21 mouse cellular contexts compared by ENCODE assay signal in the genomic region with DNA sequence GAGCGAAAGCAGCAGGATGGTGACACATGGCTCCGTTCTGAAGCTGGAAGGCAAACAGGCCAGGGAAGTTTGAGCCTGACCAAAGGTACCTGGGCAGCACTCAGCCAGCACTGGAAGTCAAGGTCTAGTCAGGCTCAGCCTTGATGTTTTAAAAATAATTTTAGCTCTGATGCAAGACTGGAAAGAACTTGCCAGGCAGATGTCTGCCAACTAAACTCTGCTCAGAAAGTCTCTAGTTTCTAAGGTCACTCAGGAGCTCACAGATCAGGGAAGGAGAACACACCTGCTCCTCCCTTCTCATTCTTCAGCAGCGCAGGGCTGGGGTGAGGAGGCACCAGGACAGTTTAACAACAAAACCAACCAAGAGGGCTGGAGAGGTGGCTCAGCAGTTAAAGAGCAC. TPM values are rescaled to one million over a fixed set of nuclear protein-coding genes. Genes with fewer than 3 reads are reported as not detected.
DNase-seq lines count a peak whose midpoint lies in the region; ATAC-seq and TF ChIP-seq lines count a peak whose summit lies in the region.
"Had no signal": no experiment of that assay in that cellular context is flagged by ENCODE, and none has a peak within 500 bp of the region (broad histone marks: within the 10 kb centered on the region; RNA-seq: fewer than 3 reads in every experiment).

No protein-coding gene starts in this region.

- no peak overlapping the region for H3K9ac ChIP-seq in heart, embryonic 12.5 days
- no peak overlapping the region for H3K9ac ChIP-seq in liver, postnatal 0 days (replicated peaks)
- no peak overlapping the region for H3K9ac ChIP-seq in liver, embryonic 12.5 days
- H3K9ac ChIP-seq in heart, postnatal 0 days (replicated peaks; ENCODE audit: low read depth, low read length), result 0 out of 2 replicates have a peak overlapping the region, but pooled peaks have one; percentile 15
- no peak overlapping the region for H3K9ac ChIP-seq in hindbrain, embryonic 16.5 days (ENCODE audit: low read depth, low read length)
- H3K9ac ChIP-seq: heart, embryonic 13.5 days; hindbrain, embryonic 15.5 days; limb, embryonic 12.5 days; neural tube, embryonic 13.5 days had no signal

- peaks cover 55% of the 10 kb centered on the region for H3K36me3 ChIP-seq in heart, embryonic 12.5 days
- peaks cover 37% of the 10 kb centered on the region for H3K36me3 ChIP-seq in liver, postnatal 0 days (replicated peaks; ENCODE audit: insufficient read depth, low read length)
- peaks cover 67% of the 10 kb centered on the region for H3K36me3 ChIP-seq in liver, embryonic 12.5 days
- H3K36me3 ChIP-seq in heart, postnatal 0 days (replicated peaks; ENCODE audit: control insufficient read depth, insufficient read depth, low read length), result peaks cover 35% of the 10 kb centered on the region
- H3K36me3 ChIP-seq in hindbrain, embryonic 16.5 days (ENCODE audit: control insufficient read depth, insufficient read depth, low read length), result peaks cover 12% of the 10 kb centered on the region

- no peak overlapping the region for H3K4me2 ChIP-seq in heart, embryonic 12.5 days
- H3K4me2 ChIP-seq in liver, postnatal 0 days (ENCODE audit: low read depth, low read length), result no peak overlapping the region
- no peak overlapping the region for H3K4me2 ChIP-seq in liver, embryonic 12.5 days
- no peak overlapping the region for H3K4me2 ChIP-seq in heart, postnatal 0 days (ENCODE audit: low read depth, low read length)
- no peak overlapping the region for H3K4me2 ChIP-seq in hindbrain, embryonic 16.5 days (ENCODE audit: low read length)
- H3K4me2 ChIP-seq: heart, embryonic 13.5 days; hindbrain, embryonic 15.5 days; limb, embryonic 12.5 days; neural tube, embryonic 13.5 days had no signal

- ATAC-seq in heart, embryonic 12.5 days (ENCODE audit: insufficient number of reproducible peaks, low FRiP score), result no peak
- ATAC-seq in liver, postnatal 0 days, result peak; percentile 48; the same call in 1 of the 2 replicates
- no peak for ATAC-seq in liver, embryonic 12.5 days
- peak; percentile 34; the same call in 1 of the 2 replicates for ATAC-seq in heart, postnatal 0 days (ENCODE audit: insufficient read depth, low read depth)
- ATAC-seq in megakaryocyte, adult 5-6 weeks (ENCODE audit: poor library complexity, severe bottlenecking), result no peak
- no peak for ATAC-seq in hindbrain, embryonic 16.5 days
- ATAC-seq: forebrain, embryonic 16.5 days had no signal

- TF ChIP-seq EP300 in liver, postnatal 0 days (IDR thresholded peaks at IDR 0.05; ENCODE audit: low read depth), result no peak
- TF ChIP-seq EP300 in heart, postnatal 0 days (IDR thresholded peaks at IDR 0.05; ENCODE audit: low read depth), result no peak

- H3K4me3 ChIP-seq in heart, embryonic 12.5 days, result no peak overlapping the region
- H3K4me3 ChIP-seq in liver, postnatal 0 days (ENCODE audit: low read depth, low read length), result no peak overlapping the region
- no peak overlapping the region for H3K4me3 ChIP-seq in liver, embryonic 12.5 days
- no peak overlapping the region for H3K4me3 ChIP-seq in heart, postnatal 0 days (ENCODE audit: low read depth, low read length)
- no peak overlapping the region for H3K4me3 ChIP-seq in hindbrain, embryonic 16.5 days (ENCODE audit: low read length)
- H3K4me3 ChIP-seq: heart, embryonic 13.5 days; hindbrain, embryonic 15.5 days; limb, embryonic 12.5 days; neural tube, embryonic 13.5 days had no signal

- H3K27me3 ChIP-seq in heart, embryonic 12.5 days (replicated peaks), result no peaks in the 10 kb centered on the region
- no peaks in the 10 kb centered on the region for H3K27me3 ChIP-seq in liver, postnatal 0 days (ENCODE audit: insufficient read depth, low read length)
- no peaks in the 10 kb centered on the region for H3K27me3 ChIP-seq in liver, embryonic 12.5 days (replicated peaks)
- no peaks in the 10 kb centered on the region for H3K27me3 ChIP-seq in heart, postnatal 0 days (ENCODE audit: control insufficient read depth, insufficient read depth, low read length)
- H3K27me3 ChIP-seq in hindbrain, embryonic 16.5 days (replicated peaks; ENCODE audit: control insufficient read depth, insufficient read depth, low read length), result no peaks in the 10 kb centered on the region
- H3K27me3 ChIP-seq: heart, embryonic 13.5 days; hindbrain, embryonic 15.5 days; limb, embryonic 12.5 days; neural tube, embryonic 13.5 days had no signal

- no peaks in the 10 kb centered on the region for H3K9me3 ChIP-seq in heart, embryonic 12.5 days (replicated peaks)
- no peaks in the 10 kb centered on the region for H3K9me3 ChIP-seq in liver, postnatal 0 days (ENCODE audit: low read length)
- H3K9me3 ChIP-seq in liver, embryonic 12.5 days (replicated peaks), result no peaks in the 10 kb centered on the region
- no peaks in the 10 kb centered on the region for H3K9me3 ChIP-seq in heart, postnatal 0 days (replicated peaks; ENCODE audit: control insufficient read depth, low read length)
- no peaks in the 10 kb centered on the region for H3K9me3 ChIP-seq in hindbrain, embryonic 16.5 days (ENCODE audit: control insufficient read depth, low read length)
- H3K9me3 ChIP-seq: heart, embryonic 13.5 days; hindbrain, embryonic 15.5 days; limb, embryonic 12.5 days; neural tube, embryonic 13.5 days had no signal

- 98% methylated on average over 3 of the region's 3 CpGs for WGBS in heart, embryonic 12.5 days
- WGBS in liver, postnatal 0 days (ENCODE audit: insufficient replicate concordance), result 85% methylated on average over 3 of the region's 3 CpGs
- WGBS in liver, embryonic 12.5 days (ENCODE audit: insufficient replicate concordance), result 91% methylated on average over 3 of the region's 3 CpGs
- WGBS in heart, postnatal 0 days, result 86% methylated on average over 3 of the region's 3 CpGs
- WGBS in hindbrain, embryonic 16.5 days, result 94% methylated on average over 3 of the region's 3 CpGs

- H3K27ac ChIP-seq in heart, embryonic 12.5 days (ENCODE audit: poor library complexity, severe bottlenecking), result no peak overlapping the region
- peak overlapping the region; percentile 50; the same call in 1 of the 2 replicates for H3K27ac ChIP-seq in liver, postnatal 0 days (ENCODE audit: low read depth)
- no peak overlapping the region for H3K27ac ChIP-seq in liver, embryonic 12.5 days
- H3K27ac ChIP-seq in heart, postnatal 0 days (ENCODE audit: low read depth), result peak overlapping the region; percentile 65
- H3K27ac ChIP-seq in hindbrain, embryonic 16.5 days (ENCODE audit: low read depth, low read length), result no peak overlapping the region
- H3K27ac ChIP-seq: heart, embryonic 13.5 days; hindbrain, embryonic 15.5 days; limb, embryonic 12.5 days; neural tube, embryonic 13.5 days had no signal

- peak; percentile 60 to 66 for DNase-seq in heart, adult 18-20 months
- DNase-seq in liver, postnatal 0 days, result peak; percentile 17
- no peak for DNase-seq in heart, postnatal 0 days (ENCODE audit: low spot score)
- DNase-seq: cerebellum, adult 8-10 months; embryo, embryonic 11 days; lung, adult 2 months; spleen, adult 18-20 months had no signal

- no peak for TF ChIP-seq CTCF in liver, postnatal 0 days (IDR thresholded peaks at IDR 0.05; ENCODE audit: low read depth)
- no peak for TF ChIP-seq CTCF in heart, postnatal 0 days (IDR thresholded peaks at IDR 0.05; ENCODE audit: low read depth)

- peaks cover 17% of the 10 kb centered on the region for H3K4me1 ChIP-seq in heart, embryonic 12.5 days (replicated peaks)
- peaks cover 6% of the 10 kb centered on the region for H3K4me1 ChIP-seq in liver, postnatal 0 days (ENCODE audit: insufficient read depth)
- H3K4me1 ChIP-seq in liver, embryonic 12.5 days, result peaks cover 12% of the 10 kb centered on the region
- H3K4me1 ChIP-seq in heart, postnatal 0 days (ENCODE audit: control insufficient read depth, insufficient read depth), result peaks cover 18% of the 10 kb centered on the region; the same call in 1 of the 2 replicates
- H3K4me1 ChIP-seq in hindbrain, embryonic 16.5 days (ENCODE audit: control insufficient read depth, insufficient read depth, low read depth, low read length), result no peaks in the 10 kb centered on the region
- H3K4me1 ChIP-seq: hindbrain, embryonic 15.5 days; limb, embryonic 12.5 days; neural tube, embryonic 13.5 days had no signal

RNA-seq across cellular contexts. Expression of a gene that starts 25.8 kb away (rescaled TPM):
- 10 to 100 TPM; 34.0 to 42.8 TPM for total RNA-seq in heart, adult 18-20 months (2021)
- 179 and 190 TPM in 2 replicates for polyA plus RNA-seq in heart, embryonic 12.5 days (2016; fragmentation: Nextera tagmentation; extraction: Ambion mirVana)
- 198 and 215 TPM in 2 replicates for polyA plus RNA-seq in liver, postnatal 0 days (2015; fragmentation: Nextera tagmentation; extraction: Ambion mirVana)
- 187 and 205 TPM in 2 replicates for polyA plus RNA-seq in liver, embryonic 12.5 days (2016; fragmentation: Nextera tagmentation; extraction: Ambion mirVana)
- 49.7 and 67.6 TPM in 2 replicates for total RNA-seq in heart, postnatal 0 days (2014; rRNA removed; ENCODE audit: low replicate concordance)
- 140 and 150 TPM in 2 replicates for polyA plus RNA-seq in heart, postnatal 0 days (2015; fragmentation: Nextera tagmentation; extraction: Ambion mirVana)
- total RNA-seq in megakaryocyte, adult 5-6 weeks (2015), result 1,305 and 1,385 TPM in 2 replicates
- total RNA-seq in megakaryocyte, adult 5-6 weeks (2017), result 523 and 622 TPM in 2 replicates
- 467 and 509 TPM in 2 replicates for polyA plus RNA-seq in hindbrain, embryonic 16.5 days (2015; fragmentation: Nextera tagmentation; extraction: Ambion mirVana)

RNA-seq across cellular contexts. Expression of a gene that starts 32.6 kb away (rescaled TPM):
- total RNA-seq in heart, adult 18-20 months (2021), result 10 to 100 TPM; 40.4 to 41.9 TPM
- 29.5 and 30.1 TPM in 2 replicates for polyA plus RNA-seq in heart, embryonic 12.5 days (2016; fragmentation: Nextera tagmentation; extraction: Ambion mirVana)
- polyA plus RNA-seq in liver, postnatal 0 days (2015; fragmentation: Nextera tagmentation; extraction: Ambion mirVana), result 65.6 and 98.1 TPM in 2 replicates
- polyA plus RNA-seq in liver, embryonic 12.5 days (2016; fragmentation: Nextera tagmentation; extraction: Ambion mirVana), result 37.5 and 38.0 TPM in 2 replicates
- 24.2 and 30.6 TPM in 2 replicates for total RNA-seq in heart, postnatal 0 days (2014; rRNA removed; ENCODE audit: low replicate concordance)
- polyA plus RNA-seq in heart, postnatal 0 days (2015; fragmentation: Nextera tagmentation; extraction: Ambion mirVana), result 27.4 and 29.7 TPM in 2 replicates
- 11.4 and 20.6 TPM in 2 replicates for total RNA-seq in megakaryocyte, adult 5-6 weeks (2015)
- 17.7 TPM in 2 replicates for total RNA-seq in megakaryocyte, adult 5-6 weeks (2017)
- 17.6 and 18.0 TPM in 2 replicates for polyA plus RNA-seq in hindbrain, embryonic 16.5 days (2015; fragmentation: Nextera tagmentation; extraction: Ambion mirVana)

RNA-seq across cellular contexts. Expression of a gene that starts 48.5 kb away (rescaled TPM):
- total RNA-seq in heart, adult 18-20 months (2021), result not detected
- polyA plus RNA-seq in heart, embryonic 12.5 days (2016; fragmentation: Nextera tagmentation; extraction: Ambion mirVana), result not detected in 2 replicates
- polyA plus RNA-seq in liver, postnatal 0 days (2015; fragmentation: Nextera tagmentation; extraction: Ambion mirVana), result not detected in 2 replicates
- polyA plus RNA-seq in liver, embryonic 12.5 days (2016; fragmentation: Nextera tagmentation; extraction: Ambion mirVana), result not detected in 2 replicates
- not detected in 2 replicates for total RNA-seq in heart, postnatal 0 days (2014; rRNA removed; ENCODE audit: low replicate concordance)
- not detected in 2 replicates for polyA plus RNA-seq in heart, postnatal 0 days (2015; fragmentation: Nextera tagmentation; extraction: Ambion mirVana)
- 0.07 TPM in 1 of 2 replicates, not detected in the other for total RNA-seq in megakaryocyte, adult 5-6 weeks (2015)
- not detected in 2 replicates for total RNA-seq in megakaryocyte, adult 5-6 weeks (2017)
- not detected in 2 replicates for polyA plus RNA-seq in hindbrain, embryonic 16.5 days (2015; fragmentation: Nextera tagmentation; extraction: Ambion mirVana)
- total RNA-seq: ES-E14; midbrain, postnatal 0 days had no signal
- polyA plus RNA-seq: brain, embryonic 14.5 days; C2C12; forebrain, embryonic 16.5 days; heart, embryonic 13.5 days; hindbrain, embryonic 15.5 days; large intestine, adult 2 months; limb, embryonic 12.5 days; lung, adult 2 months; midbrain, postnatal 0 days; neural tube, embryonic 13.5 days had no signal

RNA-seq across cellular contexts. Expression of a gene that starts 52.0 kb away (rescaled TPM):
- total RNA-seq in heart, adult 18-20 months (2021), result 1 to 10 TPM; 2.0 to 2.4 TPM
- polyA plus RNA-seq in heart, embryonic 12.5 days (2016; fragmentation: Nextera tagmentation; extraction: Ambion mirVana), result 2.2 and 2.7 TPM in 2 replicates
- polyA plus RNA-seq in liver, postnatal 0 days (2015; fragmentation: Nextera tagmentation; extraction: Ambion mirVana), result 0.88 and 0.99 TPM in 2 replicates
- polyA plus RNA-seq in liver, embryonic 12.5 days (2016; fragmentation: Nextera tagmentation; extraction: Ambion mirVana), result 3.4 and 3.7 TPM in 2 replicates
- total RNA-seq in heart, postnatal 0 days (2014; rRNA removed; ENCODE audit: low replicate concordance), result not detected in 2 replicates
- 0.97 and 1.2 TPM in 2 replicates for polyA plus RNA-seq in heart, postnatal 0 days (2015; fragmentation: Nextera tagmentation; extraction: Ambion mirVana)
- total RNA-seq in megakaryocyte, adult 5-6 weeks (2015), result 0.89 and 1.8 TPM in 2 replicates
- total RNA-seq in megakaryocyte, adult 5-6 weeks (2017), result 1.7 and 2.9 TPM in 2 replicates
- 21.3 and 21.5 TPM in 2 replicates for polyA plus RNA-seq in hindbrain, embryonic 16.5 days (2015; fragmentation: Nextera tagmentation; extraction: Ambion mirVana)

RNA-seq across cellular contexts. Expression of a gene that starts 59.5 kb away (rescaled TPM):
- 10 to 100 TPM in 1 of 2 experiments, 1 to 10 TPM in 1; 5.8 to 20.9 TPM for total RNA-seq in heart, adult 18-20 months (2021)
- 4.3 and 5.7 TPM in 2 replicates for polyA plus RNA-seq in heart, embryonic 12.5 days (2016; fragmentation: Nextera tagmentation; extraction: Ambion mirVana)
- 114 and 125 TPM in 2 replicates for polyA plus RNA-seq in liver, postnatal 0 days (2015; fragmentation: Nextera tagmentation; extraction: Ambion mirVana)
- polyA plus RNA-seq in liver, embryonic 12.5 days (2016; fragmentation: Nextera tagmentation; extraction: Ambion mirVana), result 18.5 and 21.5 TPM in 2 replicates
- total RNA-seq in heart, postnatal 0 days (2014; rRNA removed; ENCODE audit: low replicate concordance), result 10.5 TPM in 1 of 2 replicates, not detected in the other
- polyA plus RNA-seq in heart, postnatal 0 days (2015; fragmentation: Nextera tagmentation; extraction: Ambion mirVana), result 9.3 and 10.5 TPM in 2 replicates
- 2,426 and 2,524 TPM in 2 replicates for total RNA-seq in megakaryocyte, adult 5-6 weeks (2015)
- total RNA-seq in megakaryocyte, adult 5-6 weeks (2017), result 3,236 and 3,524 TPM in 2 replicates
- polyA plus RNA-seq in hindbrain, embryonic 16.5 days (2015; fragmentation: Nextera tagmentation; extraction: Ambion mirVana), result 1.5 and 1.8 TPM in 2 replicates
- polyA plus RNA-seq: C2C12 had no signal

Comparison
In these comparisons a context has a peak if more than half of its experiments do, and no peak if none do; other contexts are left out.
1. ATAC-seq: peak in liver, postnatal 0 days (single experiment) and heart, postnatal 0 days (single experiment); none in heart, embryonic 12.5 days (single experiment), liver, embryonic 12.5 days (single experiment), megakaryocyte, adult 5-6 weeks (single experiment) and hindbrain, embryonic 16.5 days (single experiment).
2. H3K27ac ChIP-seq: peak in liver, postnatal 0 days (single experiment) and heart, postnatal 0 days (single experiment); none in heart, embryonic 12.5 days (single experiment), liver, embryonic 12.5 days (single experiment) and hindbrain, embryonic 16.5 days (single experiment).